Mouse (Mus musculus): ENCODE measurements at regions not wholly inside any gene's neighbourhood (a gene's known extent, or its start where the extent isn't known, plus 50 kb on each side); places are given as distances from the start of the nearest gene placed in this dataset.

DNA sequence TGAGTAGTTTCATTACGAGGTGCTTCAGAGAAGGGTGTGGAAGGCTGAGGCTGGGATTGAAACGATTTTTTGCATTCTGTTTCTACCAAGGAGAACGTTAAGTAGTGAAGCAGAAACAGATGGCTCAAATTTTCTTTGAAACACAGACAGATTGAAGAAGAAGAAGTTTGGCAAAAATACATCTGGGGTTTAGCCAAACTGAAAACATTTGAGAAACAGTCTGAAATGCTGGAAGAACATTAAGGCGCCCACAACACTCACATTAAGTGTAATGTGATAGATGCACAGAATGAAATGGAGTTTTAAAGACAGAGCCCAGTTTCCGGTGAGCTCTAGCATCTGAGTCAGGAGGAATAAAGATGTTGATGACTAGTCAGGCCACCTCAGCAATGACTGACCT, 275.5 kb downstream of the Gm5447 start:
- DNase-seq = no peak

DNA sequence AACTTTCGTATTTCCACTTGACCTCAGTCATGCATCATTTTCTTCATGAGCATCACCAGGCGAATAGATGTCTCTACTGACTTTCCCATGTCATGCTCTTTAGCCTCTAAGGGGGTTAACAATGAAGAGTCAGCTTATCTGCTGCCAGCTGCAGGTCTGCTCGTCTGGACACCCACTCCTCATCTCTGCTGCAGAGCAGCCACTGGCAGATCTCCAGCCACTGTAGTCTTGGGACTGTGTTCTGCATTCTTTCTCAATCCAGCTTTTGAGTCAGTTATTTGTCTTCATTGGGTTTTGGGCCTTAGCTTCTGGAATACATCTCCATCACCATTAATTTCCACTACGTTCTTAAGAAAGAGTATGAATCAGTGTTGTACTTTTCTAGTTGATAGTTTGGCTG, 280.0 kb downstream of the Gm5447 start:
- DNase-seq = no peak

DNA sequence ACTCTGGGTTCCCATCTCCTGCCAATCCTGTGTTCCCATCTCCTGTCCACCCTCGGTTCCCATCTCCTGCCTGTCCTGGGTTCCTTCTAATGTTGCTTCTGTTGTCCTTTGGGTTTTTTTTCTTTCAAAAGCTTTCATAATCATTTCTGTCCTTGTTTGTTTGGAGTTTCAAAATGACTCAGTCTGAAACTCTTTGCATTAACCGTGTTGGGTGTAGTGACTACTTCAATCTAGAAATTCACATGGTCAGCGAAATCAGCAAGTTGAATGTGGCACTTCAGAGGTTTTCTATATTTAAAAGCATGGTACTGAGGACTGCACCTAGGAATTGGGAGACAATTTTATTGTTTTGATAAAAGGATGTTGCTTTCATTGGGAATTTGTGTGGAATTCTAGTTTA, 280.7 kb downstream of the Gm5447 start:
- DNase-seq = no peak

DNA sequence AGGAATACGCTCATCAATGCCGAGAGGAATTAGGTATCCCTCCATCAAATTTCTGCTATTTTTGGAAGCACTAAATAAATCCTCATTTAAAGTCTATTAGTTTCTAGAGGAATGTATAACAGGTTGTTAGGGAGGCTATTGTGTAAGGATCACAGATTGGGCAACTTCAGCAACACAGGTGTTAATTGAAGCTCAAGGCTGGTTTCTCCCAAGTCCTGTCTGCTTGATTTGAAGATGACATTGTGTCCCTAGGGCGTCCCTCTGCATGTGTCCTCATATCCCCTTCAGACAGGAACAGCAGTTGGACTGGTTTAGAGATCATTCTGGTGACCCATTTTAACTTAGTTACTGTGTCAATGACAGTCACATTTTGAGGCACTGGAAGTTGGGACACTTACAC, 281.5 kb downstream of the Gm5447 start:
- no peak for DNase-seq

DNA sequence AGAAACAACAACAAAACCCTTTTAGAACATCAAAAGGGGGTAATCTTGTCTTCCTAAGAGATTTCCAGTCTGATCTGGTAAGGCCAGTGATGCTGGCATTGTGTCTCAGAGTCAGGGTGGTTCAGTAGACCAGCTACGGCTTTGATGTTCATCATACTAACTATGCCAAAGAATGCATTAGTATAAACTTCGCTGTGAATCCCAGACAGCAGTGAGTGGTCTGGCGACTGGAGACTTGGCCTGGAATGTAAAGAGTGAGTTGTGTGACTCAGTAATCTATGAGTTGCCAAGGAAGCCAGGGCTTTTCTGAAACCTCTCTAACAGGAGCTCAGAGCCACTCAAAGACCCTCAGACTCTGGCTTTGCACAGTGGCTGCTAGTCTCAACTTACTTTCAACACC, 288.1 kb upstream of the Foxq1 start:
- no peak for DNase-seq

DNA sequence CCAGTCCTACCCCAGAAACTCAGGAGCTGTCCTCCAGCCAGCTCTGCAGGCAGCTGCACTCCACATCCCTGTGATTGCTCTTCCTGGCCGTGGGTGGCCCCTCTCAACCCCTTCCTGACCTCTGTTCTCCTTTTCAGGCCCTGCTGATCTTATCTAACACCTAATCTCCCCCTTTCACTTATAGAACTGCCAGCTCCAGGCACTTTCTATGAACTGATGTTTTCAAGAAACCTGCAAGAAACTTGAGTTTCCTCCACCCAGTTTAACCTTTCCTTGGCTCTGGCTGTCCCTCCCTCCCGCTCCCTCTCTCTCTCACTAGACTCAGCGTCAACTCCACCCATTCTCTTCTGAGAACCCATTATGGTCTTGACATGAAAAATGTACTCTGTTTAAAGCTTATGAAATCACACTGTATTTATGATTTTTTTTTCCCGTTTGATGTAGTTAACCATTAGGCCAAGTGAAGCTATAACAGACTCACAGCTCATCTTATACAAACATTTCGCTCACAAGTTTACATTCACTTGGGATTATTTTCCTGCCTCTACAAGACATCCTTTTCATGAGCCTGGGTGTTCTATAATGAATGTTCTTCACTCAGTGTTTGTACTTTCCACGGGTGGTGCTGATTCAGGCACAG, 279.8 kb upstream of the Foxq1 start:
- no peak for DNase-seq

DNA sequence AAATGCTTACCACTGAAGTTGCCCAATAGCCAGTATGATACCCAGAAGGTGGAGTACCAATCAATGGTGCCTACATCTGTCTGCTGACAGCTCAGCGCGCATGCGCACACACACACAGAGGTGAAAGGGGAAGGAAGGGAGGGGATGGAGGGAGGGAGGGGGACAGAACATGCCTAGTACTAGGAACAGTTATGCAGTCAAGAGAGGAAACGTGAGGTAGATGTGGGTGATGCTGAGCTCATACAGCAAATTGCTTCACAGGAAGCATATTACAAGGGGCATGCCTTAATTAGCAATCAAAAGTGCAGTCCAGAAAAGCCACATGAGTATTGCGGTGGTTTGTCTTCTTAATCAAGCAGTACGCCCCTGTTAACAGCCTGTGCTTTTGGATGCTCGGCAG, 265.3 kb upstream of the Foxq1 start:
- no peak for DNase-seq

DNA sequence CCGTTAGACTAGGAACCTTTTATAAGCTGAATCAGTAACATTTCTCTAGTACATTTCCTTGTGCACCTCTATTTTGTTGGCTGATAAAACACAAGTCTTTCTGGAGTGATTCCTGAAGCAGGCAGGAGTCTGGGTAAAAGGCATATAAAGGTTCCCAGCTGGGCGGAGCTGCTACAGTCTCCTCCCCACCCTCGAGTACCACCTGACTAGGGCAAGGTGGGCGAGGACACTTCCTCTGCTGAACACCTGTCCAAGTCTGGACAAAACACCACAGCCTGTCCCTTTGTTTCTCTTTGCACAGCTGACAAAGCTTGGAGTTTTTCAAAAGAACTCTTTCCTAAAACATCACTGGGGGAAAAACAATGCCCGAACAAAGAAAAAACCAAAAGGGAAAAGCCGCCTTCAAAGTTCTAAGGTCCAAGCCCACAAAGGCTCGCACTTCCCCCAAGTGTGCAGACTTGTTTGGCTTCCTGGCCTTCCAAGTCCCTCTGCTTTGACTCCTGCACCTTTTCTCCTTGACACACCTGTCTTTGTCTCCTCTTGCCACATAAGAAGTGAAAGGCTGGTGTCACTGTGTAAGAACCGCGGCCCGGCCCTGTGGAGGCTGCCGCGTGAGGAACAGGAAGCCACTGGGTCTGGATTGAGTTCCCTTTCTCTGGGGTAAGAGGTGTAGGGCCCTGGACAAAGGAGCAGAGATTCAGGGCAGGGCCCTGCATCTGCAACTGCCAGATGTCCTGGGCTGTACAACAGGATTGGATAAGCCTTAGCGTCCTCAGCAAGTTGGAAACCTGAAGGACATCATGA, 263.1 kb upstream of the Foxq1 start:
- no peak for DNase-seq

DNA sequence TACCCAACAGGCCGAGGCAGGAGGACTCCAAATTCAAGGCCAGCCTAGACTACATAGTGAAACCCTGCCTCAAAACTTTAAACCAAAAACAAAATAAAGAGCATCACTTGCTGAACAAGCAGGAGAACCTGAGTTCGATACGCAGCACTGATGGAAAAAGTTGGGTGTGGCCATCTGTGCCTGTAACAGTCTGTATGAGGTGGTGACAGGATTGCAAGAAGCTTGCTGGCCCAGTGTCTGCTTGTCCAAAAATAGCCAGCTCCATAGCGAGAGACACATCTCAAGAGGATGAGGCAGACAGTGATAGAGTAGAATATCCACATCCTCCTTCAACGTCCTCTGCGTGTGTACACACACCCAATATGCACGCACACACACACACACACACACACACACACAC, 261.9 kb upstream of the Foxq1 start:
- no peak for DNase-seq

DNA sequence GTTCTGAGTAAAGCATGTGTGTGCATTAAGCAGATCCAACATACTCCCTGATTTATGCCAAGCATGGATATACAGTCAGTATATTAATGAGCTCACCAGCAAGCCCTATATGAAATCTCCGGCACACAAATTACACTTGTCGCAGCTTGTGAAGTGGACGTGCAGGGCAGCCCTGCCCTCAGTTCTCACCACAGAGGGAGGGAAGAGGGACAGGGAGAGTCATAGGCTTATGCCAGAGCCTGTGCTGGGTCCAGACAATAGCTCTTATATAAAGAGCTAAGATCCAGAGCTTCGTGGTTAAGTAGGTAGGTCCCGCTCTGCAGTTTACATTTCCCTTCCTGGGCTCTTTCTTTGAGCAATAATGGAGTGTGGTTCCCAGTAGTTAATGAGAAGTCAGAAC, 252.7 kb upstream of the Foxq1 start:
- no peak for DNase-seq

DNA sequence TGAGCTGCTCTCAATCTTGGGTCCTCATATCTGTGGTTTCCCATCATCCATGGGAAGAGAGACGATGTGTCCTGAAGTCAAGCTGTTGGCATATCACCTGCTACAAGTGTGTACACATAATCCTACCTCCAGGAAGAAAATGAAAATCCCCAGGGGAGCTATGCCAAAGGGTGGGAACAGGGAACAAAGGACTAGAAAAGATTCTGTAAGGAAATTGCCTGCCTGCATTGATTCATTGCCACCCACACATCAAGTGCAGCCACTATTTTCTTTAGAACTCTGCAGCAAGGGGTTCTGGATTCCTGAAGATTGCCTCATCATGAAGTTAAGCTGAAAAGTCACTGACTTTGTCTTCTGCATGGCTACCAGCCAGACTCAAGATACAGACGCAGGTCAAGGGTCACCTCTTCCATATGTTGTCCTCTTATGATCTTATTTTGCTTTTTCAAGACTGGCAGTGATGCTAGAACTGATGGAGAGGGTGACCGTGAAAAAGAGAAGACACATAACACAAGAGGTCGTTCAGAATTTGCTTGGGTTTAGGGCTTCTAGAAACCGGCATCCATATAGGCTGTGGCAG, 251.6 kb upstream of the Foxq1 start:
- DNase-seq = no peak

DNA sequence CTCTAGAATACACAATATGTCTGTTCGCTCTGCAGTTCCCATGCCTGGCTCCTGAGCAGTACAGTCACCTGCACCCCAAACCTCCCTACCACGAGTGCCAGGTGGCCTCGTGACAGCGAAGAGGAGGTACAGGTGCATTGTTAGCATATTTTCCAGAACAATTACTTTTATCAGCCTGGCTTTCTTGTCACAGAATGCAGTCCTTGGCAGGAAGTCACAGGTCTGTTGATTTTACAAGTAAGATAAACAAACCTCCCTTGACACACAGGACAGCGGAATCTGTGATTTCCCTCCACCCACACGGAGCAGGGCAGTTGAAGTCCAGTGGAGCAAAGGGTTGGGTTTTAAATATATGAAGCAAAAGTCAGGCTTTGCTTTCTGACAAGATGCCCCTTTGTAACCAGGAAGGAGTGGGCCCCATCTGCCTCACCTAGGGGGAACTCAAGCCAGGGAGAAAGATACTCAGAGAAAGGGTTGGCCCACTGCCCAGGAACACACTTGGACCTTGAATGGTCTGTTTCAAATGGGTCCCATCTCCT, 246.8 kb upstream of the Foxq1 start:
- peak in 1 of 2 experiments; percentile 16 for DNase-seq

DNA sequence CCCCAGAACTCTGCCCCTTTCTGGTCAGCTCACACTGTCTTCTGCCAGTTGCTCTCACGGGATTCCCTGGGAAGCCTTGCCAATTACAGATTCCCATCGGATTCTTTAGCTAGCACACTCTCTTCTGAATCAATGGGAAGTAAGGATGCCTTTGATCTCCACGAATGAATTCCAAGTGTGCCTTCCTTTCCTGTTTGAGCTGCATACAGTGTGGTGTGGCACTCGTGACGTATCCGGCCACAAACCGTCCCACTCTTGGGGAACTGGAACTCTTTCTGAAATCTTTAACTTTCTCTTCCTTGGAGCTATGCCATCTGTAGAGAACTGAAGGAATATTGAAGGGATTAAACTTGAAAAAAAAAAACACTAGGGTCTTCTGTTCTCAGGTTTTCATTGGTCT, 243.2 kb upstream of the Foxq1 start:
- DNase-seq = no peak

DNA sequence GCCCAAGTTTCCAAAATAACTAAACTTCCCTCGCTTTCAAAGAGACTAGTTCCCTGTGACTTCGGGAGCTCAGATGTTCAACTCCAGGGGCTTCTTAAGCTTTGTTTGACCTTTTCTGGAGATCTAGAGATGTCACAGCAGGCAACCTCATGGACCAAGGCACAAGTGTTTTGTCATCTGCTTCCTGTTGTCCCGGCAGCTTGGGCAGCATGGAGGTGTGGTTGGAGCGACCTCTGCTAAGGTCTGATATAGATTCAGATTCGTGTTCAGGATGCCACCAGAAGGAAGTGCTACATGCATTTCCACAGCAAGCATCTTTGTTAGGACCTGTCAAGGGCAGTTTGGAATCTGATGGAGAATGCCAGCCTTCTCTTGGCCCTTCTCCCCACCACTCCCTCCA, 242.1 kb upstream of the Foxq1 start:
- DNase-seq = no peak

DNA sequence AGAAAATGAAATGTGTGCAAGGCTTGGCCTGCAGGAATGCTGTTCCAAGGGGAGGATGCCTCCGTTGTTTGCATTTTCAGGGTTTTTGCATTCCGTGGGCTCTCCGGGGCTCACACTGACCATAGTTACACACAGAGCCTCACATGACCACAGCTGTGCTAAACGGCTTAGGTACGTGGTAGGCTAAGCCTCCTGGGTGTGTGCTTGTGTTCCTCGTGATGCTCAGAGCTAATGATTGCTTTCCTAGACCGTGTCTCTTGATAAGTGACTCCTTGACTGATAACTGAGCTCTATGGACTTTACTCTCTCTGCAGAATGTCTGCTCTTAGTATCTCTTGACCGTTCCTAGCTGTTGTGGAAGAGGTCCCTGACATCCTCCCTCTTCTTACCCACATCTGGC, 238.9 kb upstream of the Foxq1 start:
- no peak for DNase-seq

DNA sequence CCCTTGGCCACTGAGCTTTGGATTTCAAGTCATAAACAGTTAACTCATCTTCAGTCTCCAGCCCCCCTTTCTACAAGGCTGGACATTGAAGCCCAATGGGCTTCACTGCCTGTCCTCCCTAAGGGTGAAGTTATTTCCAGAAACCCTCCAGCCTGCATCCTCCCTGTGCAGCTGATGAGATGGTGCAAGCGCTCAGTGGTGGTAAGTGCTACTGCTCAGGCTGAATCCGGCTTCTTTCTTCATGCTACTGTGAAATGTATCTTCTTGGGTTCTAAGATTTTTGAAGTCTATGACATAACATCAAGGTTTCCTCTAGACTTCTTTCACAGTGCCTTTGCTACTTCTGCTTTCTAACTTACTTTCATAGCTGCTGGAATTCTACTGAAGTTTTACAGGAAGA, 237.9 kb upstream of the Foxq1 start:
- DNase-seq = no peak

DNA sequence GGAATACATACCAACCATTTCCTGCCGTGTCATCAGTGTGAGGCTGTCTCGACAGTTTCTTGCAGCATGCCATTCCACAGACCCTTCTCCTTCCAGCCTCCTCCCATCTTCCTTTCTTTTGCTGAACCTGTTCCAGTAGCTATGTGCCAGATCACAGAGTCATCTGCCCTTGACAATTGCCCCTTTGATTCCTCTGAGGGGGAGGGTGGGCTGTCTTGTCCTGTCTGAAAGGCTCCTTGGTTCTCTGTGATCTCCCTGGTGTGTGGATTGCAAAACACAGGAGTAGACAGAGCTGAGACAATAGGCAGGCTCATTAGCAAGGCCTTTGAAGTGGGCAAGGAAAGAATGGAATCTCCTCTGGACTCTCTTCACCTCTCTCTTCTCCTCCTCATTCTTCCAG, 234.5 kb upstream of the Foxq1 start:
- DNase-seq = no peak

DNA sequence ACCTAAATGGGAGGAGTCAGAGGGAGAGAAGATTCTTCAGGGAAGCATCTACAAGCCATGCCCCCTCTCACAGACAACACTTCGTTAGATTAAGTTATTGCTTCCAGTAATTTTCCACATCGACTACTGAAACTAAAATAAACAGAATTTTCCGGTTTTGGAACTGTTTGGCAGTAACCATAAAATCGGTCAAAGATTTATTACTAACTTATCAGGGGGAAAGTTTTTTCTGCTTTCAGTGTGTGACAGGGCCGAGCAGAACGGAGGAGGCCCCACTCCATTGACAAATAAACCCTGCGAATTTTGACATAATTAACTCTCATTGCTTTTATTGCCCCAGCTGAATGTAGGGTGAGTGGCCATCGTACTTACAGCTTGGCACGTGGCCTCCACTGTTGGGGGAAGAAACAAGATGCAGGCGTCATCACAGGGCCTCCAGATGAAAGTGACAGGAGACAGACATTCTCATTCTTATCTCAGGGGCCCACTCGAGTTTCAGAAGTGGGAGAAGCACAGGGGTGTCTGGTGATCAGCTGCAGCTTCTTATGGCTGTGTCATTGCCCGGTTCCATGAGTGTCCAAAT, 229.6 kb upstream of the Foxq1 start:
- no peak for DNase-seq

DNA sequence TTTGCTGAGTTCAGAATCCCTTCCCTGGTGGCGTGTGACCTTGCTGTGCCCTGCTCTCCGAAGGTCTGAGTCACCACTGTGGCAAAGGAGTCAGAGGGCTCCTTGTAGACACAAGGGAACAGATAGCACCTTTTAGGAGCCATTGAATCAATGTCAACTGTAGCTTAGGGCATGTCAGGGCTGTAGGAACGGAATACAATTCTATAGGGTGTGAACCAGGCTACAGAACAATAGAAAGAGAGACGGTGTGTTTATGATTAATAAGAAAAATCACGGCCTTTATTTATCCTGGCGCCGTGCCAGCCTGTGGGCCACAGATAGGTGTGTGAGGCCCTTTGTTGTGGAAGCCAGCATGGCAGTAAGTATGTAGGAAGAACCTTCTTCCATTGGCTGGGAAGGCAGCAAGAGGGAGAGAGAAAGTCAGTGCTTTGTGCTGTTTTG, 228.4 kb upstream of the Foxq1 start:
- no peak for DNase-seq

DNA sequence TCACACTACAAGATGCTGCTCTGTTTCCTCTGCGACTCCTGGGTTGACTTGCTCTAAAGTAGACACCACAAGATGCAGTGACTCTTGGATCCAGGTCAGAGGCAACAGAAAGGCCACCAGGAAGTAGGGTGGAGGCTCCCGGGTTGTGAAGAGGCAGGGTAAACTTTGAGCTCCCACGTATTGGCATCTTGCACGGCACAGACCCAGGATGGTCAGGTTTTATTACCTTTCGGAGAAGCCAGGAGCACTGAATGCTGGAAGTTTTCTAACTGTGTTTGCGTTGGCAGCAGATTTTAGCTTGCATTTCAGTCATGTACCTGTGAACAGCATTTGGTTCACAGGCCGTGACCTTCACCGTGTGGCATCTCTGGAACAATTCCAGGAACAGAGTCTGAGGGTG, 227.2 kb upstream of the Foxq1 start:
- DNase-seq = no peak

DNA sequence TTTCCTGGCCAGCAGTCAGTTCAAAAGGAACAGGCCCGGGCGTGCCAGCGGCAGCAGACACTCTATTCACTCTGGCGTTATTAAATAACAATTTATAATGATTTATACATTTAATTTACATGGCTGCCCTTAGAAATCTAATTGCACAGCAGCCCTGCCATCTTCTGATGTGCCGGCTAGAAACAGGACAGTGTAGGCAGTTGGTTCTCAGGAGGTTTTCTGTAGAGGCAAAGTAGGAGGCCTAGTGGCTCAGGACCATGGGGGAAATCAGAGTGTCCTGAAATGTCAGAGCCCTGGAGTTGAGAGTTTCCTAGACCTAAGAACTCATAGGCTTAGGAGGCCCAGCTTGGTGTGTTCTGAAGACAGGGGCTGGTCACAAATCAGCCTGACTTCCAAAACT, 225.2 kb upstream of the Foxq1 start:
- DNase-seq = no peak

DNA sequence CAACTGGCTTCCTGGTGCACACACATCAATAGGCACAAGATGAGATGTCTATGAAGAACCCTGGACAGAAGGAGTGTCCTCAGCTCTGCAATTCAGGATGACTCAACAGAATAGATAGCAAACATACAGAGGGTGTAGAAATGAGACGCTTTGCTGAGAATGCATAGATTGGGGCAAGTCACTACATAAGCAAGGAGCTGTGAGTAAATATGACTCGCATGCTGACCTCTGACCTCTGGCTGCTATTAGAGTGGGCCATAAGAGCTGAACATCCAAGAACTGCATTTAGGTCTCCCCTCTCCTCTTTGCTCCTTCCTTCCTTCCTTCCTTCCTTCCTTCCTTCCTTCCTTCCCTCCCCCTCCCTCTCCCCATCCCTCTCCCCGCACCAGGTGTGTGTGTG, 221.0 kb upstream of the Foxq1 start:
- no peak for DNase-seq

DNA sequence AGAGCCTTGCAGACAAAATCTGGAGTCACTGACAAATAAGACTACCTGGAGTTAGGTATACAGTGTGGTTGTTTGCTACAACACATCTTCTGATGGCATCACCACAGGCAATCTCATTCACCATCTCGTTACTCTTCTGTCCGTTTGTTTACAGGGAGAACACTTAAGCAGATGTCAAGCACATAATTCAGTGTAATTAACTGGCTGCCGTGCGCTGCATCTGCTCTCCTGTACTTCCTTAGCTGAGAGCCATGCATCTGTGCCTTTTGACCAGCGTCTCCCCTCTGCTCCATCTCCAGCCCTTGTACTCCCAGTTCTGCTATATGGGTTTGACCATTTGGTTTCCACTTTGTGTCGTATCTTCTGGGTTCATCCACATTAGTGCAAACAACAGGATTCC, 218.3 kb upstream of the Foxq1 start:
- DNase-seq = no peak

DNA sequence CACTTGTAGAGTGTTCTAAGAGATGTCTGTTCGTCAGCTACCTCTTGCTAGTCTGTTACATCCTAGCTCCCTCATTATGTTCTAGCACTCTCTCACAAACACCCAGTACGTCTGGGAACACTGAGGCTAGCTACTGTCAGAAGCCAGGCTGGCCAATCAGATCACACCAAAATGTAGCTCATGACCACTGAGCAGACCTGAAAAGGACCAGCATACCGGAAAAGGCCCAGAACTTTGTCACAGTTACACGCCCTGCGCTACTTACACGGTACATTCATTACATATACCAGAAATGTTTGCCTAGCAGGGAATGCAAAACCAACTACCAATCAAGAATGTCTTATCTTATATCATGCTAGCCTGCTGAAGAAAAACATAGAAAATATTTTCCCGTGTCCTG, 216.5 kb upstream of the Foxq1 start:
- no peak for DNase-seq
